Mouse (Mus musculus) G1E (cell line): ENCODE results near the gene Adamts12. TPM values are rescaled to one million over a fixed set of nuclear protein-coding genes. Genes with fewer than 3 reads are reported as not detected.

ENCODE experiments used
- ATAC-seq: 2 replicates; pipeline ENCODE4 v1.8.0; 2016; ENCODE audit warnings: mild to moderate bottlenecking; ENCODE audit not compliant: insufficient number of reproducible peaks, poor library complexity, low FRiP score, severe bottlenecking; ENCODE audit errors: extremely low read depth
- DNase-seq: peaks from one replicate; pipeline ENCODE4 v3.0.0; 2012; ENCODE audit warnings: low spot score
- H3K27me3 ChIP-seq: 2 replicates; pipeline ENCODE4 v1.6.1; 2012; ENCODE audit warnings: mild to moderate bottlenecking, low read length, inconsistent platforms; ENCODE audit not compliant: insufficient read depth
- H3K36me3 ChIP-seq: replicated peaks from 2 replicates; pipeline ENCODE3; 2012; ENCODE audit warnings: mild to moderate bottlenecking, inconsistent platforms
- H3K4me1 ChIP-seq: 2 replicates; pipeline ENCODE4 v1.6.1; 2012; ENCODE audit warnings: low read depth, low read length, inconsistent platforms, mixed read lengths; ENCODE audit not compliant: insufficient read depth
- H3K4me3 ChIP-seq: 2 replicates; pipeline ENCODE4 v1.5.1; 2012; ENCODE audit warnings: low read depth, mild to moderate bottlenecking, inconsistent platforms, low read length, moderate library complexity, mixed read lengths
- H3K9me3 ChIP-seq: replicated peaks from 2 replicates; pipeline ENCODE4 v1.6.1; 2012; ENCODE audit warnings: inconsistent platforms
- CTCF ChIP-seq: IDR thresholded peaks from 2 replicates; pipeline ENCODE4 v1.5.1; 2012; ENCODE audit warnings: low read depth, low read length, inconsistent platforms, mixed read lengths
- GATA1 ChIP-seq: IDR thresholded peaks from 2 replicates; pipeline ENCODE4 v1.6.1; 2012; ENCODE audit warnings: borderline replicate concordance, low read length, inconsistent platforms, mixed read lengths
- GATA2 ChIP-seq: IDR thresholded peaks from 2 replicates; pipeline ENCODE4 v1.6.1; 2012; ENCODE audit warnings: low read depth, low read length, inconsistent platforms, borderline replicate concordance
- POLR2AphosphoS5 ChIP-seq: IDR thresholded peaks from 2 replicates; pipeline ENCODE4 v1.6.1; 2012; ENCODE audit warnings: low read depth, low read length, inconsistent platforms; ENCODE audit not compliant: insufficient replicate concordance
- TAL1 ChIP-seq: conservative IDR thresholded peaks from 2 replicates; pipeline ENCODE4 v1.6.1; 2012; ENCODE audit warnings: low read depth, low read length, inconsistent platforms, mixed read lengths
- polyA plus RNA-seq: library from polyadenylated mRNA; stranded (reverse); fragments of >175 nt; gene quantifications from 2 replicates; pipeline ENCODE4 v1.2.3, GENCODE M21; 2012
- total RNA-seq, 2 experiments: library from RNA; stranded (forward) in 1 of 2; stranded (reverse) in 1 of 2; fragments of 200-1000 nt in 1 of 2; fragments of >200 nt in 1 of 2; fragmentation: Nextera tagmentation in 1 of 2; gene quantifications; 2 replicates each; pipeline ENCODE4 v1.2.3; 2014 to 2017

Gene Adamts12
- total and polyA plus RNA-seq, 3 experiments, result 0.16 TPM; not detected in 2

GRCm38 (mm10) chr15:11089494-11089893 is 24.9 kb downstream of the Adamts12 start:
- Histone ChIP-seq H3K4me3 (no peak overlapping the region), H3K4me1 (no peaks in the 10 kb centered on the region), H3K27me3 (no peaks in the 10 kb centered on the region), H3K9me3 (no peaks in the 10 kb centered on the region), H3K36me3 (no peaks in the 10 kb centered on the region)
- TF ChIP-seq GATA2 (no peak), GATA1 (no peak), TAL1 (no peak), CTCF (no peak), POLR2AphosphoS5 (no peak)
- DNase-seq (no peak), ATAC-seq (no peak)

GRCm38 (mm10) chr15:11095566-11095965 is 31.0 kb downstream of the Adamts12 start:
- H3K27me3 ChIP-seq, result no peaks in the 10 kb centered on the region
- TF ChIP-seq POLR2AphosphoS5, result no peak
- no peak for TF ChIP-seq TAL1
- TF ChIP-seq CTCF, result no peak
- TF ChIP-seq GATA1, result no peak
- TF ChIP-seq GATA2, result no peak
- no peaks in the 10 kb centered on the region for H3K36me3 ChIP-seq
- ATAC-seq, result no peak
- H3K9me3 ChIP-seq, result no peaks in the 10 kb centered on the region
- DNase-seq, result no peak
- no peaks in the 10 kb centered on the region for H3K4me1 ChIP-seq
- no peak overlapping the region for H3K4me3 ChIP-seq

DNA sequence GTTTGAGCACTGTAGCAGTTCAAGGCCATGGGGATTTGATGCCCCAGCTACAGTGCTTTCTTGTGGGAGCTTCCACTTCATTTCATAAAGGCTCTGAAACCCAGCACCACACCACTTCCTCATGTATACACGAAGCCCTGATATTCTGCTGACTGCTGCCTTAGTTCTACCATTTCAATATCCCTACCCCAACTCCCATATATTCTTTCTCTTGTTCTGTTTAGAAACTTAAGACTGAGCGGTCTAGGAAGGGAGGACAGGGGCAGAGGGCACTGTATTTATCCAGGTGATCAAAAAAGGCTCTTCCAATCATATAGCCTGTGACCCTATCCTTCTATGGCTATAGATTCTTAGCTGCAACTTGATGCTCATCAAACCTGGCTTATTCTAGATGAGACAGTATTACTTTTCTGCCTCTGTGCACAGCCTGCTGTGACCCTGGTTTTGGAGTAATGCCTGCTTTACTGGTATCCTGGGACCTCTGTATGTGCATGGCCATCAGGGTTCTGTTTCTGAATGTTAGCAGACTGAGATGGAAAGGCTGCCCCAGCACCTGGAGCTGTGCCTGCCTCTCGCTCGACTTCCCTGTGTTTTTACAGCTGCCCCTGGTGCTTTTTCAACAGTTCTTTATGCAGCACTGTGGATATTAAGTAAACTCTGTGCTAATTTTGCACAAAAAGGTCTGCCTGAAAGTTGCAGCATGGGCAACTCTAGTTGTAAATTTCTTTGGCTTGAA is 33.5 kb downstream of the Adamts12 start:
- Histone ChIP-seq H3K27me3 (no peaks in the 10 kb centered on the region), H3K4me1 (no peaks in the 10 kb centered on the region), H3K36me3 (no peaks in the 10 kb centered on the region), H3K4me3 (no peak overlapping the region), H3K9me3 (no peaks in the 10 kb centered on the region)
- ATAC-seq, result no peak
- TF ChIP-seq POLR2AphosphoS5 (no peak), TAL1 (no peak), GATA2 (no peak), CTCF (no peak), GATA1 (no peak)
- DNase-seq, result no peak

- Histone ChIP-seq H3K9me3 (no peaks in the 10 kb centered on the region), H3K27me3 (no peaks in the 10 kb centered on the region), H3K4me1 (no peaks in the 10 kb centered on the region), H3K36me3 (no peaks in the 10 kb centered on the region), H3K4me3 (no peak overlapping the region)
- DNase-seq (no peak), ATAC-seq (no peak)
- TF ChIP-seq GATA1 (no peak), TAL1 (no peak), GATA2 (no peak), POLR2AphosphoS5 (no peak), CTCF (no peak)
Observed at GRCm38 (mm10) chr15:11098940-11099339, 34.4 kb downstream of the Adamts12 start.

DNA sequence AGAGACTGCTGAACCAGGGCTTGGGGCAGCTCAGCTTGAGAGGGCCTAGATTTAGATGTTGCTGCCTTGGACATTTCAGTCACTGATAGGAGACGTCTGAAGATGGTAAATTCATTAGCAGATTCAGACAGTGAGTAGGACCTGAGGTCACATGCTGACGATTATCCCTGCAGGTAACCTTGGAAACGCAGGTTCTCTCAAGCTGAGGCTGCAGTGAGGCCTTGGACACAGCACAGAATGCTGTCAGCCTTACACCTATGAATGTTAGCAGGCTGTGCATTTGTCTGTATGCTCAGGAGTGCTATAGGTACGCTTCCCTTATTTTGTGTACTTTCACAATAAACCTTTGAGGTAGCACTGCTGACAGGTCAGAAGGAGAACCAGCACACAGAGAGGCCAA is 36.3 kb downstream of the Adamts12 start:
- H3K27me3 ChIP-seq, result no peaks in the 10 kb centered on the region
- H3K9me3 ChIP-seq, result no peaks in the 10 kb centered on the region
- ATAC-seq, result no peak
- no peak for DNase-seq
- no peak overlapping the region for H3K4me3 ChIP-seq
- TF ChIP-seq GATA1, result no peak
- TF ChIP-seq POLR2AphosphoS5, result no peak
- no peak for TF ChIP-seq CTCF
- TF ChIP-seq TAL1, result no peak
- no peak for TF ChIP-seq GATA2
- H3K36me3 ChIP-seq, result no peaks in the 10 kb centered on the region
- no peaks in the 10 kb centered on the region for H3K4me1 ChIP-seq

GRCm38 (mm10) chr15:11105101-11105500 is 40.5 kb downstream of the Adamts12 start:
- TF ChIP-seq TAL1 (no peak), GATA1 (no peak), CTCF (no peak), POLR2AphosphoS5 (no peak), GATA2 (no peak)
- Histone ChIP-seq H3K9me3 (no peaks in the 10 kb centered on the region), H3K4me3 (no peak overlapping the region), H3K36me3 (no peaks in the 10 kb centered on the region), H3K27me3 (no peaks in the 10 kb centered on the region), H3K4me1 (no peaks in the 10 kb centered on the region)
- ATAC-seq (no peak), DNase-seq (no peak)
